Mouse (Mus musculus): Measurements from ENCODE around the gene Ktn1. TPM values are rescaled to one million over a fixed set of nuclear protein-coding genes. Genes with fewer than 3 reads are reported as not detected.

The Ktn1 gene
- total and polyA plus RNA-seq, 2 experiments from 2014 or later = 23.5 to 66.8 TPM

- DNase-seq (ENCODE audit: low spot score) (no peak), ATAC-seq (no peak)
- peaks cover 40% of the 10 kb centered on the region for H3K36me3 ChIP-seq (ENCODE audit: insufficient read depth, low read length)
- no peak overlapping the region for H3K4me3 ChIP-seq (ENCODE audit: low read length)
- no peaks in the 10 kb centered on the region for H3K27me3 ChIP-seq (ENCODE audit: insufficient read depth, low read length)
- TF ChIP-seq CTCF (IDR thresholded peaks at IDR 0.05; ENCODE audit: low read depth) = no peak
- no peak overlapping the region for H3K27ac ChIP-seq
- H3K9ac ChIP-seq (replicated peaks; ENCODE audit: low read length) = no peak overlapping the region
- WGBS = 82% methylated on average over 8 of the region's 8 CpGs
- H3K9me3 ChIP-seq (ENCODE audit: low read length) = no peaks in the 10 kb centered on the region
- H3K4me1 ChIP-seq (ENCODE audit: insufficient read depth, low read length) = no peaks in the 10 kb centered on the region
- H3K4me2 ChIP-seq (ENCODE audit: low read depth, low read length) = no peak overlapping the region
Measured at GRCm38 (mm10) chr14:47736471-47736870, 88.2 kb downstream of the Ktn1 start.

GRCm38 (mm10) chr14:47740316-47740996 is 92.2 kb downstream of the Ktn1 start:
- TF ChIP-seq CTCF (IDR thresholded peaks at IDR 0.05; ENCODE audit: low read depth) = no peak
- Histone ChIP-seq H3K9ac (replicated peaks; ENCODE audit: low read length) (no peak overlapping the region), H3K27ac (no peak overlapping the region), H3K36me3 (ENCODE audit: insufficient read depth, low read length) (peaks cover 19% of the 10 kb centered on the region; the same call in 1 of the 2 replicates), H3K27me3 (ENCODE audit: insufficient read depth, low read length) (no peaks in the 10 kb centered on the region), H3K4me2 (ENCODE audit: low read depth, low read length) (no peak overlapping the region), H3K4me1 (ENCODE audit: insufficient read depth, low read length) (no peaks in the 10 kb centered on the region), H3K4me3 (ENCODE audit: low read length) (no peak overlapping the region), H3K9me3 (ENCODE audit: low read length) (no peaks in the 10 kb centered on the region)
- WGBS = 90% methylated on average over 5 of the region's 5 CpGs
- ATAC-seq (no peak), DNase-seq (ENCODE audit: low spot score) (no peak)

GRCm38 (mm10) chr14:47741046-47741445 is 92.8 kb downstream of the Ktn1 start:
- WGBS = 88% methylated on average over 2 of the region's 2 CpGs
- Histone ChIP-seq H3K9me3 (ENCODE audit: low read length) (no peaks in the 10 kb centered on the region), H3K4me1 (ENCODE audit: insufficient read depth, low read length) (no peaks in the 10 kb centered on the region), H3K27me3 (ENCODE audit: insufficient read depth, low read length) (no peaks in the 10 kb centered on the region), H3K4me3 (ENCODE audit: low read length) (no peak overlapping the region), H3K27ac (no peak overlapping the region), H3K9ac (replicated peaks; ENCODE audit: low read length) (no peak overlapping the region), H3K36me3 (ENCODE audit: insufficient read depth, low read length) (peaks cover 15% of the 10 kb centered on the region; the same call in 1 of the 2 replicates), H3K4me2 (ENCODE audit: low read depth, low read length) (no peak overlapping the region)
- no peak for DNase-seq (ENCODE audit: low spot score)
- TF ChIP-seq CTCF (IDR thresholded peaks at IDR 0.05; ENCODE audit: low read depth) = no peak
- ATAC-seq = no peak

DNA sequence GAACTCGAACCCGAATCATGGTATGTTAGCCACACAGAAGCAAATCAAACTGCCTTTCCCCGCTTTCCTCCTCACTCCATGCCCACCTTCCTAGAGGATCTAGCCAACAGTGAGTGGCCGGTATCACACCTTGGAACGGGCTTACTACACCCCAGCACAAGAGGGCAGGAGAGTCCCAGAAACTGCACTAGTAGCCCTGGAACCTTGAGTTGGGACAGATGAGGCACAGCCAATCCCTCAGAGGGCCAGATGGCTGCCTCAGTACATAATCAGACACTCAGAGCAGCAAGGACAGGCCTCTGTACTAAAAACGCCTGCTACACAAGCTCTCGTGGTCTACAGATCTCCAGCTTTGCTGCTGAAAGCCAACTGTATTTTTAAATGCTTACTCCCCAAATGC is 94.4 kb downstream of the Ktn1 start:
- Histone ChIP-seq H3K27me3 (ENCODE audit: insufficient read depth, low read length) (no peaks in the 10 kb centered on the region), H3K4me2 (ENCODE audit: low read depth, low read length) (no peak overlapping the region), H3K27ac (no peak overlapping the region), H3K4me3 (ENCODE audit: low read length) (no peak overlapping the region), H3K36me3 (ENCODE audit: insufficient read depth, low read length) (peaks cover 7% of the 10 kb centered on the region; the same call in 1 of the 2 replicates), H3K9me3 (ENCODE audit: low read length) (no peaks in the 10 kb centered on the region), H3K9ac (replicated peaks; ENCODE audit: low read length) (no peak overlapping the region), H3K4me1 (ENCODE audit: insufficient read depth, low read length) (no peaks in the 10 kb centered on the region)
- TF ChIP-seq CTCF (IDR thresholded peaks at IDR 0.05; ENCODE audit: low read depth) = peak; percentile 45
- no peak for DNase-seq (ENCODE audit: low spot score)
- ATAC-seq = no peak
- 90% methylated on average over 7 of the region's 7 CpGs for WGBS

DNA sequence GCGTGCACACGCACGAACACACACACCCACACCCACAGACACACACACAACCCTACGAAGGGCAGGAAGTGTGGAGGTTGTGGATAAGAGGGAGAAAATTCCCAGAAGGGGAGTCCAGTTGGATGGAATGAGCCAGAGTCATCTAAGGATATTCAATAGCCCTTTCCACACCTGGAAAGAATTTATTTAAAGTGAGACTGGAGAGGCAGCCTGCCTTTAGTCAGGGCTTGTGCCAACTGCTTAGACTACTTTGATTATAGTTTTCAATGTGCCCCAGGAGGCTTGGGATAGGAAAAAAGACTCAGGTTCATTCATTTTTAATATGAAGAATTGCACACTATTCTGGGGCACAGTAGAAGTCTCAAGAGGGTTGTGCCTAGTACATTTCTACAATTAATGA is 96.8 kb downstream of the Ktn1 start:
- DNase-seq (ENCODE audit: low spot score) = no peak
- TF ChIP-seq CTCF (IDR thresholded peaks at IDR 0.05; ENCODE audit: low read depth) = no peak

DNA sequence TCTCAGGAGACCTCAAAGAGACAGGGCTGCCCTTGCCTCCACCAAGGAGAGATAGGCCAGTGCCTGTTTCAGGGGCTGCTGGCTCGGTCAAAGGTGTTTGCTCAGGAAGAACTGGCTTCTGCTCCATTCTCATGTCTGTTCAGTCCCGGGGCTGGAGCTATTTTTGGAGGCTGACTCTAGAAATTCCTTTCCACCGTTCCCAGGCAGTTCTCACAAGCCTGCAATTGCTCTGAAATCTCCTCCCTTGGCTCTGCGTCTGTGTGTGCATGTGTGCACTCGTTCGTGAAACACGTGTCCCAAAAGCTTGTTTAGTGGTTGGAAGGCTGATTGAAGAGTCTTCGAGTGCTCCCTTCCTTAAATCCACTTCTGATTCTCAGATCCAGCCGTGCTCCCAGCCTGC is 99.3 kb downstream of the Ktn1 start:
- no peak overlapping the region for H3K4me2 ChIP-seq (ENCODE audit: low read depth, low read length)
- no peak overlapping the region for H3K9ac ChIP-seq (replicated peaks; ENCODE audit: low read length)
- H3K36me3 ChIP-seq (ENCODE audit: insufficient read depth, low read length) = no peaks in the 10 kb centered on the region
- ATAC-seq (no peak), DNase-seq (ENCODE audit: low spot score) (no peak)
- WGBS = 74% methylated on average over 9 of the region's 9 CpGs
- TF ChIP-seq CTCF (IDR thresholded peaks at IDR 0.05; ENCODE audit: low read depth) = no peak
- no peaks in the 10 kb centered on the region for H3K27me3 ChIP-seq (ENCODE audit: insufficient read depth, low read length)
- no peaks in the 10 kb centered on the region for H3K4me1 ChIP-seq (ENCODE audit: insufficient read depth, low read length)
- H3K4me3 ChIP-seq (ENCODE audit: low read length) = no peak overlapping the region
- H3K27ac ChIP-seq = no peak overlapping the region
- no peaks in the 10 kb centered on the region for H3K9me3 ChIP-seq (ENCODE audit: low read length)

More for the DNA sequence above, 96.8 kb downstream of the Ktn1 start:
- WGBS = 71% methylated on average over 4 of the region's 4 CpGs
- no peak overlapping the region for H3K4me2 ChIP-seq (ENCODE audit: low read depth, low read length)
- no peaks in the 10 kb centered on the region for H3K27me3 ChIP-seq (ENCODE audit: insufficient read depth, low read length)
- H3K4me1 ChIP-seq (ENCODE audit: insufficient read depth, low read length) = no peaks in the 10 kb centered on the region
- no peak overlapping the region for H3K9ac ChIP-seq (replicated peaks; ENCODE audit: low read length)
- no peaks in the 10 kb centered on the region for H3K9me3 ChIP-seq (ENCODE audit: low read length)
- ATAC-seq = no peak
- no peak overlapping the region for H3K27ac ChIP-seq
- H3K36me3 ChIP-seq (ENCODE audit: insufficient read depth, low read length) = no peaks in the 10 kb centered on the region
- no peak overlapping the region for H3K4me3 ChIP-seq (ENCODE audit: low read length)

- ATAC-seq (no peak), DNase-seq (ENCODE audit: low spot score) (no peak)
- Histone ChIP-seq H3K9ac (replicated peaks; ENCODE audit: low read length) (no peak overlapping the region), H3K4me1 (ENCODE audit: insufficient read depth, low read length) (no peaks in the 10 kb centered on the region), H3K9me3 (ENCODE audit: low read length) (no peaks in the 10 kb centered on the region), H3K4me2 (ENCODE audit: low read depth, low read length) (no peak overlapping the region), H3K4me3 (ENCODE audit: low read length) (no peak overlapping the region), H3K36me3 (ENCODE audit: insufficient read depth, low read length) (no peaks in the 10 kb centered on the region), H3K27ac (no peak overlapping the region), H3K27me3 (ENCODE audit: insufficient read depth, low read length) (no peaks in the 10 kb centered on the region)
- WGBS = 81% methylated on average over 3 of the region's 3 CpGs
- TF ChIP-seq CTCF (IDR thresholded peaks at IDR 0.05; ENCODE audit: low read depth) = no peak
Measured at GRCm38 (mm10) chr14:47748714-47749113, 100.5 kb downstream of the Ktn1 start.

Data from hindbrain, postnatal 0 days (tissue).